Mouse (Mus musculus) inflammation-experienced regulatory T-cells, adult 6 months (primary cell): Measurements from ENCODE around the gene Rps19bp1. TPM values are rescaled to one million over a fixed set of nuclear protein-coding genes. Genes with fewer than 3 reads are reported as not detected.

Source experiments
- ATAC-seq: one replicate; pipeline ENCODE4 v1.8.0; 2017
- polyA plus RNA-seq, 3 experiments: library from polyadenylated mRNA; unstranded; fragments of 100-300 nt; shearing (Covaris generic); gene quantifications; one replicate each; pipeline ENCODE4 v1.2.1; 2017

Gene Rps19bp1
- polyA plus RNA-seq: 10 to 100 TPM; 19.9 to 24.4 (median 21.7) TPM

- peak; percentile 97 for ATAC-seq
Observed at GRCm38 (mm10) chr15:80263610-80264575, at the start of gene Rps19bp1. Gene Rps19bp1 (minus strand): TSS chr15:80264315.

GRCm38 (mm10) chr15:80306146-80306545 is 42.0 kb upstream of the Rps19bp1 start:
- no peak for ATAC-seq

- ATAC-seq: no peak
Observed at GRCm38 (mm10) chr15:80304188-80304587, 40.1 kb upstream of the Rps19bp1 start.

- no peak for ATAC-seq
Observed at GRCm38 (mm10) chr15:80303779-80304178, 39.7 kb upstream of the Rps19bp1 start.

GRCm38 (mm10) chr15:80297146-80297545 is 33.0 kb upstream of the Rps19bp1 start:
- no peak for ATAC-seq

- peak; percentile 25 for ATAC-seq
Observed at GRCm38 (mm10) chr15:80289436-80289835, 25.3 kb upstream of the Rps19bp1 start.

DNA sequence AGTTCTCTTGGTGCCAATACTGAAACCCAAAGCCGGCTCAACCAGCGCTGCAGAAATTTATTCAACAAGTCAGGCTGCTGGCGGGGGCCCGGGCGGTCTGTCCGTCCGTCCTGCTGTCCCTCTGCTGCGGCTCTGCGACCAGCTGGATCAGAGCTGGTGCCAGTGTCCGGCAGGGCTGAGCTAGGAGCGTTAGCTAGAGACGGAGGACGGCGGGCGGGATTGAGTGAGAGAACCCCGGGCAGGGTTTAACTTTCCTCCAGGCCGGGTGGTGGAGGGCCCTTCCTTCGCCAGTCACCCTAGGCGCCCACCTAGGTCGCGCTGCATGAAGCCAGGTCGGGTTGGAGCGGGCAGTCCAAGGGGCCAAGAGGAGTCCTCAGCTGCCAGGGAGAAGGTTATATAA is 23.9 kb upstream of the Rps19bp1 start:
- no peak for ATAC-seq

DNA sequence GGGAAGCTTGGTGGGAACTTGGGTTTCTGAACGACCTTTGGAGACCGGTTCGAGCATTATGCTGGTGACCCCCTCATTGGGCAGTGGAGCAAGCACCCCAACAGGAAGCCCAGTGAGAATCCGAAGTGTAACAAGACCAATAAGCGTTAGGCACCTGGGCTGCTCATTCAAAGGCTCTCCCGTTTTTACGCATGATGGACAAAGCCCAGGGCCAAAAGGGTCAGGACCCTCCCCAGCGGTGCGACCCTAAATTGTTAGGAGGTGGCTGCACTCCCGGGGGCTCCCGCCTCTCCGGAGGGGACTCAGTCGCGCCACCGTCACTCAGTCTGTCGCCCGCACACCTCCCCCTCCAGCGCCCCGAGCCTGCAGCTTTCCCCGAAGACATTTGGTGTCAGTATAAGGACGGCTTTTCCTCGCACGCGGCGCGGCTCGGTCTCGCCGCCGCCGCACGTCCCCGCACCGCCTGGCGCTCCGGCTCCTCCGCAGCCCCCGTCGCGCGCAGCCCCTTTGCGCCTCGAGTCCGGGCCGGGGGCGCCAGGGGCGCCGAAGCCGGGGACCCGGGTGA is 22.8 kb upstream of the Rps19bp1 start, which contains the start of gene Cacna1i:
Cacna1i (plus strand) TSS at position 388 of the 565 bp plus-strand sequence.
- no peak for ATAC-seq

DNA sequence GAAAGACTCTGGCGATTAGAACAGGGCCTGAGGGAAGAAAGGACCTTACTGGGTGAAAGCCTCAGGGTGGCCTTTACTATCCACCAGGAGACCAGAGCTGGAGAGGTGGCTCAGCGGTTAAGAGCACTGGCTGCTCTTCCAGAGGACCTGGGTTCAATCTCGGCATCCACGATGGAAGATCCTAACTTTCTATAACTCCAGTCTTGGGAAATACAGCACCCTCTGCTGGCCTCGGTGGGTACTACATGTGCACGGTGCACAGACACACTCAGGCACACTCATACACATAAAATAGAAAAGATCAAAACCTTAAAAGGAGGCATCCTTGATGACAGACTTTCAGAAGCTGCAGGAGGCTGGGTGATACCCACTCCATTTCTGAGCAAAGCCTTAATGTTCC is 16.5 kb upstream of the Rps19bp1 start:
- ATAC-seq: no peak

GRCm38 (mm10) chr15:80279053-80279452 is 14.9 kb upstream of the Rps19bp1 start:
- no peak for ATAC-seq

DNA sequence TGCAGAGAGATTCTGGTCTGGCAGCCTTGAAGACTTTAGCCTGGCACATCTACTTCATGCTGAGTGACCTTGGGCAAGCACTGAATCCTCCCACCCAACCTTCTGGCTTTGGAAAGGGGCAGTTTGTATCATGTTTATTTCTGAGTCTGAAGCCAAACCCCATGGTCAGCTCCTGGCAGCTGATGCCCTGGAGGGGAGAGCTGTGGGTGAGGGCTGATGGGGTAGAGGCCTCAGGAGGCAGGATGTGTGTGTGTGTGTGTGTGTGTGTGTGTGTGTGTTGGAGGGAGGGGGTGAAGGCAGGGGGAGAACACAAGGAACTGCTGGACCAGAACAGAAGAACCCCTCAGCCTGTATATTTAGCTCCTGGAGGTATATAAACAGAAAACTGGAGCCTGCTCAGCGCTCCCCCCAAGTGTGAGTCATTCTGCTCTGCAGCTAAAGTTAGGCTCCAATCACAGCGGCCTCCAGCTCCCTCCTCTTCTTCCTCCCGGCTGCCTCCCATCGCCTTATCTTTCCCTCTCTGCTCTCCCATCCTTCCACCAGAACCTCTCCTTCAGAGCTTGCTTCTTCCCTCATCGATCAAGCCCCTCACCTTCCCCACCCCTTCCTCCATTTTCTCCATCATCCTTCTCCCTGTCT is 14.1 kb upstream of the Rps19bp1 start:
- ATAC-seq: no peak

DNA sequence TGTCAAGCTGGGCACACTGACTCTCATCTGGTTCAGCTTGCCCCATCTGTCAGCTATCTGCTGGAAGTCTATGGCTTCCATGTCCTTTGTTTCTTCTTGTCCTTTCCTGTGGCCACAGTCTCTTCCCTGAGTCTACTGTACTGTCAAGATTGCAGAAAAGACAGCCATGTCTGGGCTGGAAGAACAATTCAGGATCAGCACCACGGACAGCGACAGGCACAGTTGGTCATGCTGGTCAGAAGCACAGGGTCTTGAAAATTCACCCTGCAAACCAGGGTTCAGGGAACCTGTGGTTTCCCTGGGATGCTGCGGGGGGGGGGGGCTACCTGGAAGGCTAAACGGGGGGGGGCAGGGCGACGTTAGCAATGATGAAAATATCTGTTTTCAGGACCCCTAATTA is 13.5 kb upstream of the Rps19bp1 start:
- ATAC-seq: no peak

GRCm38 (mm10) chr15:80277107-80277506 is 13.0 kb upstream of the Rps19bp1 start:
- no peak for ATAC-seq

DNA sequence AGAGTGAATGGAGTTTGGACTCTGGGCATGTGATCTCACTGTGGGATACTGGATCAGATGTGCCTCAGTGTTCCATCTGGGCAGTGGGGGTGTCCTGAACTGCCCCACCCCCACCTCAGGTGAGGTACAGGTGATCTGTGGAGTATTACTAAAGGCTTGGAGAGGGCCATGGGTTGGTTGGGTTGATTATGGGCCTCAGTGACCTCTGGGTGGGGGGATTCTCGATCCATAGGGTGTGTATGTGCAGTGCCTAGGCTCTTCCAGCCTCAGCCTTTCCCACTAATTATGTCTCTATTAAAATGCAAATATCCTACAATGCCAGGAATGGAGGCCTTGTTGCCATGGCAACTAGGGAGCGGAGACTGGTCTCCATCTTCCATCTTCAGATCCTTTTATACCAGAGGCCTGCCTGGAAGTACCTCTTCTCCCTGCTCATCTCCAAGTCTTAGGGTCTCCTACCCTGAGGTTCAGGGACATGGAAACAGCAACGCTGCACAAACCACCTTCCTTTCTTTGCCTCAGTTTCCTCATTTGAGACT is 7.8 kb upstream of the Rps19bp1 start:
- ATAC-seq: no peak

DNA sequence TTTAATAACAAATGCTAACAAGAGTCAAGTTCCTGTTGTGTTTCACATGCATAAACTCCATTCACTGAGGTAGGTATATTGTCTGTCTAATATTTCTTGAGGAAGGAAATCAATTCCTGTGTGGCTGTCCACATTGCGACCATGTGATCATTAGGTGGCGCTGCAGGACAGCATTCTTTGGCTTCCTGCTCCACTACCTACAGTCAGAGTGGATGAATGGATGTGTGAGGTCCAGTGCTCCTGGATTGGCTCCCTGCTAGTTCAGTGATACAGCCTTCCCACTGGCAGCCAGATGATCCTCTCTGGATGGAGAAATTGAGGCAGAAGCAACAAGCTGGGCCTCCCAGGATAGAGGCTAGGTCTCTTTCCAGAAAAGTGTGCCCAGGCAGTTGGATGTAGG is 2.2 kb upstream of the Rps19bp1 start:
- ATAC-seq: no peak

DNA sequence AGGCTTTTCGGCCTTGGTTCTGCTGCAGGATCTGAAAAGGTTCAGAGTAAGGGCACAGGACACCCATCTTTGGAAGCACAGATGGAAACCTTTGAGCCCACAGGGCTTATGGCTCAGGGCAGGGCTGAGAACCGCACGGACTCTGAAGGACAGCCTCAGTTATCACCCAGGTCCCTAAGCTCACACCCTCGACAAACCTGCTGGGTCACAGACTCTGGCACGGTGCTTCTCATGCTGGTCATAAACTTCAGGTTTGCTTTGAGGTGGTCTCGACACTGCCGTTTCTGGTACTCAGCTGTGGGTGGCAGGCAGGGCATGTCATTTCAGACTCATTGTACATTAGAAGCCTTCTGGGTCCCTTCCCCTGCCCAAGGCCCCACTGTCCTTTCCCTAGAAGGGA is 3.0 kb downstream of the Rps19bp1 start:
- no peak for ATAC-seq

- no peak for ATAC-seq
Observed at GRCm38 (mm10) chr15:80260677-80261076, 3.4 kb downstream of the Rps19bp1 start.

- no peak for ATAC-seq
Observed at GRCm38 (mm10) chr15:80259406-80260045, 4.6 kb downstream of the Rps19bp1 start.

DNA sequence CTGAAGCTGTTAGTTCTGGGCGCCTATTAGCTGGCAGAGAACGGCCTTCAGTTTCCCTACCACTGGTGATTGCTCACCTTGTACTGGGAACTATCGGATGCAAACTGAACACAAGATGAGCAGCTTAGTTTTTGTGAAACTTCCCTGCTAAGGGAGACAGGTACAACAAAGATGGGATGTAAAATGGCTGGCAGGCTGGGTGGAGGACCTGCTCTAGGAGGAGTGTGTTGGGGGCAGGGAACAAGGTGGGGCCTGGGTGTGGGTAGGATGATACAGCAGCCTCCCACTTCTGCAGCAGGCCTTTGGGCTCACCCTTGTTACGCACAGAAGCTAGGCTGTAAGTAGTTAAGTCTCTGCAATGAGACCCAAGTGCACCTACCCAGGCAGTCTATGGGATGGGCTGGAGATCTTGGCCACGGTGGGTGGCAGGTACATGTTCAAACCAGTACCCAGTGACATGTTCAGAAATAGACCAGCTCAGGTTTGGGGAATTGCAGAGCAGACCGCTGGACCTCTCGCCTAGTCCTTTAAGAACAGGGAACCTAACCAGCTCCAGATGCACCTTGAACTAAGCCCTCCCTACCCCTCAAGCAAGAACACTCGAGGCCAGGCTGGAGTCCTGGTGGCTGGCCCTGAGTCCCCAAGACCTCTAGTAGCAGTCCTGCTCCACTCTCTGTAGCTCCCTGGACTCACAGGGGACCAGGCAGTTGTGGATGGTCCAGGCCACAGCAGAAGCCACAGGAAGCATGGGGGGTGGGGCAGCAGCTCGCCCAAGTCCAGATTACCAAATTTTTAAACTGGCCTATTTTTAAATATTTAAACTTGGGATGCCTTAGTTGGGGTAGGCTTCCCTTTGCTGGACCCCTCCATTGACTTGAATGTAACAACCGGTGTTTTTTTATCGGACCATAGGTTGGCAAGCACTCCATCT is 5.6 kb downstream of the Rps19bp1 start:
- no peak for ATAC-seq

GRCm38 (mm10) chr15:80257602-80258239 is 6.4 kb downstream of the Rps19bp1 start:
- no peak for ATAC-seq
